Mouse (Mus musculus): ENCODE measurements around the gene Ckap2l.

The Ckap2l gene

DNA sequence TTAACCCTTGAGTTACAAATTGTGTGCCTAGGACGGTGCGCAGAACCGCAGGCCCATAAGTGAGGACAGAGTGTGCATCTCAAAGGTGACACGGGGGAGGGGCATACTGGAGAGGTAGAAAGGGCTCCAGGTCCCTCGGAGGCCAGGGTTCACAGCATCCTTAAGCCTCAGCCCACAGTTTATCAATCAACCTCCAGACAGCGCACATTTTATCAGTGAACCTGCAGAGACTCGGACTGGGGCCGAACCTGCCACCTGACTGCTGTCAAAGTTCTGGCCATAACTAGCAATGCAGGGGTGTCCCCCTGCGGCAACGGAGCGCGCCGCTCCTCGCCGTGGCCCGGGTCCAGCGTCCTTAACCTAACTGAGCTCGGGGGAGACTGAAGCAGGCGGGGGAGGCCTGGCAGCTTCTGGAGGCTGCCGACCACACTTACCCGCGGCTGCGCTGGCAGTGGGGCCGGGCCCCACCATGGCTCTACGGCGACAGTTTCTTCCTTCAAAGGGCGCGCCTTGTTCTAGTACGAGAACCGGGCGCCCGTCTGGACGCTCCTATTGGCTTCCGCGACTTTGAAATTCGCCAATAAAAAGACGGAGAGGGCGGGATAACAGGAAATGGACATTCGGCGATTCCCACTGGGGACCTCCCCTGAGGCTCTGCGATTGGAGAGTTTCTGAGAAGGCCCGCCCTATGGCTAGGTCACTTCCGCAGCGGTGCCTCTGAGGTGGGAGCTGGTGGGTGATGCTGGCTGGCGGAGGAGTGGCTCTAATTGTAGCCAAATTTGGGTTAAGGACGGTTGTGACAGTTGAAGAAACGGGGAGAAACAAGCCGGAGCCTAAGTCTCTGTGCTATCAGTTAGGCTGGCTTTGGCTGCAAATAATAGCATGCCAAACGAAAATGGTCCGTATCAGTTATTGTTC is at the start of gene Ckap2l:
Gene Ckap2l (minus strand): TSS at position 542 of the 918 bp plus-strand sequence.
- peak; percentile 96 for DNase-seq (ENCODE audit: low spot score)

- DNase-seq (ENCODE audit: low spot score), result no peak
These were observed 41.2 kb upstream of the Ckap2l start for GRCm38 (mm10) chr2:129338138-129338621.

- no peak for DNase-seq (ENCODE audit: low spot score)
These were observed 36.5 kb upstream of the Ckap2l start for GRCm38 (mm10) chr2:129333471-129333870.

- no peak for DNase-seq (ENCODE audit: low spot score)
These were observed 33.5 kb upstream of the Ckap2l start for GRCm38 (mm10) chr2:129330540-129330939.

GRCm38 (mm10) chr2:129330024-129330423 is 33.0 kb upstream of the Ckap2l start:
- no peak for DNase-seq (ENCODE audit: low spot score)

- DNase-seq (ENCODE audit: low spot score), result no peak
These were observed 31.2 kb upstream of the Ckap2l start for GRCm38 (mm10) chr2:129328238-129328637.

- no peak for DNase-seq (ENCODE audit: low spot score)
These were observed 27.2 kb upstream of the Ckap2l start for GRCm38 (mm10) chr2:129324216-129324615.

GRCm38 (mm10) chr2:129322117-129322635 is 25.2 kb upstream of the Ckap2l start:
- DNase-seq (ENCODE audit: low spot score), result no peak

GRCm38 (mm10) chr2:129320033-129320605 is 23.1 kb upstream of the Ckap2l start:
- DNase-seq (ENCODE audit: low spot score), result no peak

DNA sequence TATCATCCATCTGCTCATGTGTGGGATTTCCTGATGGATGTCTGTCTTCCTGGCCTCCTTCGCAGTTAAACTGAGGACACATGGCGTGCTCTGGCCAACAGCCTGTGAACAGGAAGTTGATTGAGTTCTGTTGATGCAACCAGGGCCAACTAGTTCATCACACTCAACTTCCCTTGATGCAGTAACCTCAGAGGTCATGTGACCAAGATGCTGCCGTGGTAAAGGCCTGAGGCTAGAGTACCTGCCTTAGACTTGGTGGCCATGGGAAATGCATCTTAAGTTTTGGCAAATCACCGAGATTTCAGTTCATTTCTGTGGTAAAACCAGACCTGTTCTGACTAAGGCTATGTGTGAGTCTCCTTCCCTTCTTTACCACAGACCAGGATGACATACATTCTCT is 18.8 kb upstream of the Ckap2l start:
- DNase-seq (ENCODE audit: low spot score), result no peak

DNA sequence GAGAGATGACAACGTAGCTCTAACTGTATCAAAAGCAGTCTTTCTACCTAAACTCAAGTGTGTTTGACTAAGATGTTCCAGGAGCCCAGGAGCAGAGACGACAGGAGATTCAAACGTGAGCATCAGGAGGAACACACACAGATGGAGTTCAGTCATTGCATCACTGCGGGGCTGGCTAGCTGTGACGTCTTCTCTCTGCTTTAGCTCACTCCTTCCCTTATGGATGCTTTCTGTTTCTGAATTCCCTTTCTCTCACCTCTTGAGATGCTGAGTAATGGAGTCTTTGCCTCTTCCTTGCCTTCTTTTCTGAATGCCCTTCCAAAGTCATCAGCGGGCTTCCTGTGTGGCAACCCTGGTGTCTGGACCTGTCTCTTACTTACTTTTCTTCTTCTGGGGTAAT is 17.9 kb upstream of the Ckap2l start:
- no peak for DNase-seq (ENCODE audit: low spot score)

DNA sequence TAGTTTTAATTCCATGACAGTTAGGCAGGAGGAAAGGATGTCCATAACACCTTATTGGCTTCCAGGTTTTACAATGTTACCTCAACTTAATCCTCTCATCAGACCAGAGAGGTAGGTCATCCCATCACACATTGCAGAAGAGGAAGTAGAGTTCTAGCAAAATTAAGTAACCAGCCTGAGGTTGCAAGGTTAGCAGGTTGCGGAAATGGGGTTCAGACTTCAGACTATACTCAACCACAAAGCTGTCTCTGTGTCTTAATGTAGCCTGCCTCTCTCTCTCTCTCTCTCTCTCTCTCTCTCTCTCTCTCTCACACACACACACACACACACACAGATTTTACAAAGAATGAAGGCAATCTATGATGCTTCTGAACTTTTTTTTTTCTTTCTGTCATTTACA is 16.9 kb upstream of the Ckap2l start:
- no peak for DNase-seq (ENCODE audit: low spot score)

DNA sequence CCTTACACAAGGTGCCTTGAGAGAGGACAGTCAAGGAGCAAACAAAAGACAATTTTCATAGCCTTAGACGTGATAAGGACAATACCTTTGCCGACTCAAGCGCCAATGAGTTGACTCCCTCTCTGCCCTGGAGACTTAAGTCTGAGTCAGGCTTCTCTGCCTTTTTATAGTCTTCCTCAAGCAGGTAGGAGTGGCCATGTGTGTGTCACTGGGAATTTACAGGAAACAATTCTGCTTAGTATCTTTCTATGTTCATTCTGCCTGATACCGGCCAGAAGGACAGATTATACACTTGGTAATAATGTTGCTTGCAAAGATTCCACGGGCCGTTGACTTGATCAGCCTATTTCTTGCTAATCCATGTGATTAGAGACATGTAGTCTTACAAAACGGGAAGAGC is 12.8 kb upstream of the Ckap2l start, which contains the start of gene Il1a:
Gene Il1a (minus strand): TSS at position 137 of the 400 bp plus-strand sequence.
- DNase-seq (ENCODE audit: low spot score), result no peak

- DNase-seq (ENCODE audit: low spot score), result no peak
These were observed 9.0 kb upstream of the Ckap2l start for GRCm38 (mm10) chr2:129306020-129306419.

DNA sequence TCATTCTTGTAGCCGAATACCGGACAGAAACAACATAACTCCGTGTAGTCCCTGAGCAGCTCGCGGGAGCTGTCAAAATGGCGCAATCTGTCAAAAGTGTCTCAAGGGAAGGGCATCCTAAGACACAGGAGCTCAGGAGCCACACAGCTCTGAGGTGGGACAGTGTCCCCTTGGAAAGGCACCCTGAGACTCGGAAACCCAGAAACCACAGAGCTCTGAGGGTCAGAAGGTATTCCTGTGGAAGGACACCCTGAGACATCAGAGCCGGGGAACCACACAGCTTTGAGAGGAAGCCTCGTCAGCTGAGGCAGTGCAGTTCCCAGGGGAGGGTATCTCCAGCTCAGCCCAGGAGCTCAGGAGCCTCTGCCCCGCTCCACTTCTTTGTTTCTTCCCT is 574 bp upstream of the Ckap2l start:
- peak; percentile 57 for DNase-seq (ENCODE audit: low spot score)

GRCm38 (mm10) chr2:129296086-129296485 is 926 bp downstream of the Ckap2l start:
- DNase-seq (ENCODE audit: low spot score), result peak; percentile 11

DNA sequence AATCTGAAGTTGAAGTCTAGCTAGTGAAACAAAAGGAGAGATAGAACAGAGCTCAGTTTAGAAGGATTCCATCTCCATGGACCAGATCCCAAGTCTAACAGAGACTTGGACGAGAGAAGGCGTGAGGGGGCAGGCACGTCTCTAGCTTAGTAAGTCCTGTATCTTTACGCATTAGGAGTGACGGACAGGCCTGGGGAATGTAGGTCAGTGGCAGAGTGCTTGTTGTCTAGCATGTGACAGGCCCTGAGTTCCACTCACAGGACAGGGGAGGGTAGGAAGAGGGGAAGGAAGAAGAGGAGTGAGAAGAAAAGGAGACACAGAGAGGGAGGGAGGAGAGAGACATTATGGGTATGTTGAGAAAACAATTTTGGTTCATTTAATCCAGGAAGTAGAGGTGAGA is 1.9 kb downstream of the Ckap2l start:
- DNase-seq (ENCODE audit: low spot score), result no peak

DNA sequence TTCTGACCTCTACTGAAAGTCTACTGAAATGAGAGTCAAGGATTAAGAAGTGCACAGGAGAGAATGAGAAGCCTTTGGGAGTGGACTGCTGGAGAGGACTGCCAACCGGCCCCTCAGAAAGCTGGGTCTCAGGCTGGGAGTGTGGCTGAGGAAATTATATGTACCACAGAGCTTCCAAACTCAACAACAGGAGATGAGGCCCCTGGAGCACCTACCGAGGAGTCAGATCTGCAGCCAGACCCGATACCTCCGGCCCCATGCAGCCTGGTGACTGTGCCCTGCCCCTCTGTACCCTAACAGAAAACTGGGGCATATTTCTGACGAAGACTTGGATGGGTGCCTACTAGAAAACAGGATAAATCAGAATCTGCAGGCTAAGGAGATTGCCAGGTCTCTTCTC is 23.2 kb downstream of the Ckap2l start:
- no peak for DNase-seq (ENCODE audit: low spot score)

GRCm38 (mm10) chr2:129270621-129271020 is 26.4 kb downstream of the Ckap2l start:
- no peak for DNase-seq (ENCODE audit: low spot score)

- no peak for DNase-seq (ENCODE audit: low spot score)
These were observed 27.0 kb downstream of the Ckap2l start for GRCm38 (mm10) chr2:129269986-129270385.

DNA sequence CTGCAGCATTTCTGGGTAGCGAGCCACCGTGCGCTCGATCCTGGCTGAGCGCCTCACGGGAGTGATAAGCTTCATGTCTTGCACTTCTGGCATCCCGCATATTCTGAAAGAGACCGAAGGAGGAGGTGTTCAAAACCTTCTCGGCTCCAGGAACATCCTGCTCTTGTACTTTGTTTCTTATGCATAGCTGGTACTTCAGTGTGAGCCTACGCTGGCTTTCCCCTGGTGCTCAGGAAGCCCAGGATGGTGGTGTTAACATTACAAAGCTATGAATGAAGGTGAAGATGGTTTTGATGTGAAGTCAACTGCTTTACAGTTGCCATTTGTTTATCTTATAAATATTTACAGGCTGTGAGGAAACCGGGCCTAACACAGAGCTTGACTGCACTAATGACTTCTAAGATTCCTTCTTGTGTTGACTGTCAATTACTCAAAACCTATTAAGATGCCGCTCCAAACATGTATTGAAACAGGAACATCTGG is 27.8 kb downstream of the Ckap2l start:
- no peak for DNase-seq (ENCODE audit: low spot score)

- no peak for DNase-seq (ENCODE audit: low spot score)
These were observed 29.3 kb downstream of the Ckap2l start for GRCm38 (mm10) chr2:129267738-129268137.

GRCm38 (mm10) chr2:129265316-129265715 is 31.7 kb downstream of the Ckap2l start:
- DNase-seq (ENCODE audit: low spot score), result no peak

All from embryo, embryonic 10 days (tissue).